Mouse (Mus musculus): ENCODE data around the gene Ercc8. TPM values are rescaled to one million over a fixed set of nuclear protein-coding genes. Genes with fewer than 3 reads are reported as not detected.

Ercc8 gene
- polyA plus RNA-seq, 1 experiment from 2014 or later: 18.2 TPM

GRCm38 (mm10) chr13:108138403-108138977 is 20.0 kb upstream of the Ercc8 start:
- Histone ChIP-seq H3K27ac (ENCODE audit: low read length) (no peak overlapping the region), H3K4me2 (replicated peaks; ENCODE audit: low read depth, low read length) (no peak overlapping the region), H3K9ac (replicated peaks; ENCODE audit: low read depth, low read length) (no peak overlapping the region), H3K9me3 (ENCODE audit: control insufficient read depth, low read depth, low read length) (no peaks in the 10 kb centered on the region), H3K36me3 (ENCODE audit: control insufficient read depth, insufficient read depth, low read length) (no peaks in the 10 kb centered on the region), H3K4me1 (ENCODE audit: control insufficient read depth, insufficient read depth, low read length) (no peaks in the 10 kb centered on the region), H3K4me3 (ENCODE audit: low read depth, low read length) (no peak overlapping the region), H3K27me3 (ENCODE audit: control insufficient read depth, insufficient read depth, low read length) (no peaks in the 10 kb centered on the region)
- ATAC-seq (ENCODE audit: insufficient number of reproducible peaks, insufficient read depth, low FRiP score, low read depth): no peak
- WGBS: 76% methylated on average over 5 of the region's 5 CpGs

DNA sequence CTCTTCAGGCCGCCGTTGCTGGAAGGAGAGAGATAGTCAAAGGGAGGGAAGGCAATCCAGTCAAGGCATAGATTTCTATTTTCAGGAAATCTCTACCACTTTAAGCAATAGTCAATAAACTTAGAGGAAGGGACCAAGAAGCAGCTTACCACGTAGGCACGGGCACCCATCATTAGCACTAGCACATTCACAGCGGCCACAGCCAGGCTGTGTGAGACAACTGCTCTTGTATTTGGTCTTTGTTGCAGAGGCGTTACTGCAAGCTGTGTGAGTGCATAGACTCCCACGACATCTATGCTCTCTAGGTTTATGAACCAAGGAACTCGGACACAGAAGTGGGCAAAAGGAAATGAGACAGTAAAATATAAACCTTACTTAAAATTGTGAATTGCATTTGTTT is 14.4 kb upstream of the Ercc8 start:
- 90% methylated on average over 8 of the region's 8 CpGs for WGBS
- ATAC-seq (ENCODE audit: insufficient number of reproducible peaks, insufficient read depth, low FRiP score, low read depth): no peak
- H3K9ac ChIP-seq (replicated peaks; ENCODE audit: low read depth, low read length): no peak overlapping the region

GRCm38 (mm10) chr13:108151782-108152181 is 6.7 kb upstream of the Ercc8 start:
- no peak for ATAC-seq (ENCODE audit: insufficient number of reproducible peaks, insufficient read depth, low FRiP score, low read depth)
- Histone ChIP-seq H3K4me3 (ENCODE audit: low read depth, low read length) (no peak overlapping the region), H3K4me2 (replicated peaks; ENCODE audit: low read depth, low read length) (no peak overlapping the region), H3K36me3 (ENCODE audit: control insufficient read depth, insufficient read depth, low read length) (no peaks in the 10 kb centered on the region), H3K27ac (ENCODE audit: low read length) (no peak overlapping the region), H3K4me1 (ENCODE audit: control insufficient read depth, insufficient read depth, low read length) (no peaks in the 10 kb centered on the region), H3K9me3 (ENCODE audit: control insufficient read depth, low read depth, low read length) (no peaks in the 10 kb centered on the region), H3K27me3 (ENCODE audit: control insufficient read depth, insufficient read depth, low read length) (no peaks in the 10 kb centered on the region), H3K9ac (replicated peaks; ENCODE audit: low read depth, low read length) (no peak overlapping the region)

More for the DNA sequence above, 14.4 kb upstream of the Ercc8 start:
- no peak overlapping the region for H3K4me2 ChIP-seq (replicated peaks; ENCODE audit: low read depth, low read length)
- H3K36me3 ChIP-seq (ENCODE audit: control insufficient read depth, insufficient read depth, low read length): no peaks in the 10 kb centered on the region
- H3K27me3 ChIP-seq (ENCODE audit: control insufficient read depth, insufficient read depth, low read length): no peaks in the 10 kb centered on the region
- H3K27ac ChIP-seq (ENCODE audit: low read length): no peak overlapping the region
- H3K4me3 ChIP-seq (ENCODE audit: low read depth, low read length): no peak overlapping the region
- no peaks in the 10 kb centered on the region for H3K9me3 ChIP-seq (ENCODE audit: control insufficient read depth, low read depth, low read length)
- no peaks in the 10 kb centered on the region for H3K4me1 ChIP-seq (ENCODE audit: control insufficient read depth, insufficient read depth, low read length)

DNA sequence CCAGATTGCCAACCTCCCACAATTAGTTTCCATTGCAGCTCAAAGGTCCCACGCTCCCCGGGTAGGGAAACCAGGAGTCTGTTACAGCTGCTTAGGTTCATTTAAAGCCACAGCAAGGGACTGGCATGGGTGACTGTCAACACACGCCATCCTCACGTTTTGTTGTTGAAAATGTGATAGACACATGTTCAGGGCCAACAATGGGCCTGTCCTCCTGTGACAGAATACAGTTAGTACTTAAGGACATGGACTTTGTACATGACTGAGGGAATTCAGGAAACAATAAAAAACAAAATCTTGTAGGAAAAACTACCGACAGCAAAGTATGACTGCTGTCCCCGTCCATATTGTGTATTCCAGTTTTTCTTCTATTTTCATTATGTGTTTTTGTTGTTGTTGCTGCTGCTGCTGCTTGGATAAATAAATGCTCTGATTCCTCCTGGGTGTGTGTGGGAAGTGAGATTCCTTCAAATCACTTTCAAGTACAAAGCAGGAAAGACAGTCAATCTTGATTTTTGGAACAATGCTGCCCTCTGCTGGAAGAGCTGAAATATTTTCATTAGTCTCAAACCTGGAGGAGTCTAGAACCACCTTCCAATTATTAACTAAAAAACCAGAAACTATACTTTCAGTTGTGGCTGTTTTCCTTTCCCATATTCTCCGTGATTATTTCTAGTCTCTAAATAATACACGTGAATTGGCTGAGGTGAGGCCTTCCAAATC is 5.7 kb upstream of the Ercc8 start:
- Histone ChIP-seq H3K9ac (replicated peaks; ENCODE audit: low read depth, low read length) (no peak overlapping the region), H3K4me2 (replicated peaks; ENCODE audit: low read depth, low read length) (no peak overlapping the region), H3K9me3 (ENCODE audit: control insufficient read depth, low read depth, low read length) (no peaks in the 10 kb centered on the region), H3K36me3 (ENCODE audit: control insufficient read depth, insufficient read depth, low read length) (no peaks in the 10 kb centered on the region), H3K27me3 (ENCODE audit: control insufficient read depth, insufficient read depth, low read length) (no peaks in the 10 kb centered on the region), H3K27ac (ENCODE audit: low read length) (no peak overlapping the region), H3K4me3 (ENCODE audit: low read depth, low read length) (no peak overlapping the region), H3K4me1 (ENCODE audit: control insufficient read depth, insufficient read depth, low read length) (peaks cover 4% of the 10 kb centered on the region; the same call in 1 of the 2 replicates)
- ATAC-seq (ENCODE audit: insufficient number of reproducible peaks, insufficient read depth, low FRiP score, low read depth): no peak
- 53% methylated on average over 8 of the region's 8 CpGs for WGBS

GRCm38 (mm10) chr13:108157156-108157555 is 1.4 kb upstream of the Ercc8 start:
- H3K9ac ChIP-seq (replicated peaks; ENCODE audit: low read depth, low read length): no peak overlapping the region
- WGBS: 82% methylated on average over 2 of the region's 2 CpGs
- H3K4me3 ChIP-seq (ENCODE audit: low read depth, low read length): peak overlapping the region; percentile 79; the same call in 1 of the 2 replicates

GRCm38 (mm10) chr13:108157732-108158464 is 633 bp upstream of the Ercc8 start:
- no peak; the same call in 1 of the 2 replicates for ATAC-seq (ENCODE audit: insufficient number of reproducible peaks, insufficient read depth, low FRiP score, low read depth)
- 4% methylated on average over 41 of the region's 42 CpGs for WGBS
- Histone ChIP-seq H3K4me2 (replicated peaks; ENCODE audit: low read depth, low read length) (peak overlapping the region; percentile 55), H3K27ac (ENCODE audit: low read length) (no peak overlapping the region), H3K9me3 (ENCODE audit: control insufficient read depth, low read depth, low read length) (no peaks in the 10 kb centered on the region), H3K4me3 (ENCODE audit: low read depth, low read length) (peak overlapping the region; percentile 79), H3K9ac (replicated peaks; ENCODE audit: low read depth, low read length) (peak overlapping the region; percentile 54), H3K36me3 (ENCODE audit: control insufficient read depth, insufficient read depth, low read length) (peaks cover 8% of the 10 kb centered on the region), H3K27me3 (ENCODE audit: control insufficient read depth, insufficient read depth, low read length) (no peaks in the 10 kb centered on the region), H3K4me1 (ENCODE audit: control insufficient read depth, insufficient read depth, low read length) (peaks cover 8% of the 10 kb centered on the region)

More at GRCm38 (mm10) chr13:108157156-108157555, 1.4 kb upstream of the Ercc8 start:
- H3K36me3 ChIP-seq (ENCODE audit: control insufficient read depth, insufficient read depth, low read length): peaks cover 7% of the 10 kb centered on the region
- H3K27me3 ChIP-seq (ENCODE audit: control insufficient read depth, insufficient read depth, low read length): no peaks in the 10 kb centered on the region
- 0 out of 2 replicates have a peak overlapping the region, but pooled peaks have one; percentile 55 for H3K4me2 ChIP-seq (replicated peaks; ENCODE audit: low read depth, low read length)
- H3K9me3 ChIP-seq (ENCODE audit: control insufficient read depth, low read depth, low read length): no peaks in the 10 kb centered on the region
- no peak overlapping the region for H3K27ac ChIP-seq (ENCODE audit: low read length)
- no peak for ATAC-seq (ENCODE audit: insufficient number of reproducible peaks, insufficient read depth, low FRiP score, low read depth)
- peaks cover 8% of the 10 kb centered on the region for H3K4me1 ChIP-seq (ENCODE audit: control insufficient read depth, insufficient read depth, low read length)

DNA sequence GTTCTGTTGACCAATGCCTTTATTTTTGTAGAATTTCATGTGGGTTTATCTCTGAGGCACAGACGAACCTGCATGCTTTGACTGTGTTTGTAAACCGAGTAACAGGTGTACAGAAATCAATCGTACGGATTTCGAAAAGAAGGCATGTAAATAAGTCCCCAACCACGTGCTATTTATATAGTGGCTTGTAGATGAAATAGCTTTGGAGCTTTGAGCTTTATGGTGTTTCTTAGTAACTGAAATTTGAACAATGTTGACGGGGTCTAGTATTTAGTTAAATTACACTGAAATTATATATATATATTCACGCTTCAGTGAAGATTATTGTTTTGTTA is 677 bp downstream of the Ercc8 start:
- peaks cover 8% of the 10 kb centered on the region for H3K4me1 ChIP-seq (ENCODE audit: control insufficient read depth, insufficient read depth, low read length)
- H3K27me3 ChIP-seq (ENCODE audit: control insufficient read depth, insufficient read depth, low read length): no peaks in the 10 kb centered on the region
- no peak for ATAC-seq (ENCODE audit: insufficient number of reproducible peaks, insufficient read depth, low FRiP score, low read depth)
- no peak overlapping the region for H3K27ac ChIP-seq (ENCODE audit: low read length)
- no peaks in the 10 kb centered on the region for H3K9me3 ChIP-seq (ENCODE audit: control insufficient read depth, low read depth, low read length)
- WGBS: 7% methylated on average over 8 of the region's 8 CpGs
- H3K36me3 ChIP-seq (ENCODE audit: control insufficient read depth, insufficient read depth, low read length): peaks cover 12% of the 10 kb centered on the region
- H3K4me3 ChIP-seq (ENCODE audit: low read depth, low read length): peak overlapping the region; percentile 79
- peak overlapping the region; percentile 54; the same call in 1 of the 2 replicates for H3K9ac ChIP-seq (replicated peaks; ENCODE audit: low read depth, low read length)
- peak overlapping the region; percentile 85 for H3K4me2 ChIP-seq (replicated peaks; ENCODE audit: low read depth, low read length)

GRCm38 (mm10) chr13:108159963-108160362 is 1.4 kb downstream of the Ercc8 start:
- Histone ChIP-seq H3K4me1 (ENCODE audit: control insufficient read depth, insufficient read depth, low read length) (peaks cover 8% of the 10 kb centered on the region), H3K27ac (ENCODE audit: low read length) (no peak overlapping the region), H3K36me3 (ENCODE audit: control insufficient read depth, insufficient read depth, low read length) (peaks cover 12% of the 10 kb centered on the region), H3K4me2 (replicated peaks; ENCODE audit: low read depth, low read length) (peak overlapping the region; percentile 85; the same call in 1 of the 2 replicates), H3K27me3 (ENCODE audit: control insufficient read depth, insufficient read depth, low read length) (no peaks in the 10 kb centered on the region), H3K9me3 (ENCODE audit: control insufficient read depth, low read depth, low read length) (no peaks in the 10 kb centered on the region), H3K4me3 (ENCODE audit: low read depth, low read length) (no peak overlapping the region), H3K9ac (replicated peaks; ENCODE audit: low read depth, low read length) (no peak overlapping the region)
- WGBS: 56% methylated on average over 7 of the region's 7 CpGs
- ATAC-seq (ENCODE audit: insufficient number of reproducible peaks, insufficient read depth, low FRiP score, low read depth): no peak
